Mouse (Mus musculus) gastrocnemius, postnatal 25 days (tissue): Measurements from ENCODE around the gene Inava. TPM values are rescaled to one million over a fixed set of nuclear protein-coding genes. Genes with fewer than 3 reads are reported as not detected.

ENCODE experiments used
- DNase-seq: peaks from one replicate; pipeline ENCODE4 v3.0.0; 2022
- total RNA-seq, 2 experiments: library from RNA; stranded (reverse); gene quantifications; 1 replicate in 1 of 2; 2 replicates in 1 of 2; pipeline ENCODE4 v1.2.3; 2021

Inava gene
- total RNA-seq, 2 experiments from 2014 or later = not detected

DNA sequence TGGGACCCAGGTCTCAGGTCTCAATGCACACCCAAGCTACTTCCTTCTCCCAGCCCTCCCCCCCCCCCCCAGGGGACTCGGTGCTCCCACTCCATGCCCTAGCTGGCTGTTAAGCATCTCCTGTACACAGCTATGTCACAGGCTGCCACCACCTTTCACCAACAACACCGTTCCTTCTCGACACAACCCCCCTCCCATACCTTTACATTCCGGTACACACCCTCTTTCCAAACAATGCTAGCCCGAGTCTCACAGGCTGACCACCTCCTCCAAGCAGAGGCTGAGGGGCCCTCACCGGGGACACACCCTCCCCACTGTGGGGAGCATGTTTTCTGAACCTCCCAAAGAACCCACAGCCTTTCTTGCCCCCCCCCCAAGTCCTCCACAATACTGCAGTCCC is 2.5 kb downstream of the Inava start:
- DNase-seq = no peak

- DNase-seq = no peak
These were observed 3.9 kb downstream of the Inava start for GRCm38 (mm10) chr1:136230201-136230600.

DNA sequence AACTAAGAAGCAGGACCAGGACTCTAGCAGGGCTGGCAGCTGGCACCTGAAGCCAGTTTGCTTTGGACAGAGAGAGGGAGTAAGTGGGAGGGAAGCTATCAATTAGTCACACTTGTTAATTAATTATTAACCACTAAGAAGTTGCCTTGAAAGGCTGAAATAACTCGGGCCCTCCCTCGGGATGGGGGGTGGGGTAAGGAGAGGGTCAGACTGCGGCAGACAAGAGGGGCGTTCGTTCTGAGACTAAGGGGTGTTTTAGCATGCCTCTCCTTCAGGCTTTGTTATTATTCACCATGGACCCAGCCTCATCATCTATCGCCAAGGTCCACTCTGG is 5.1 kb downstream of the Inava start:
- no peak for DNase-seq

DNA sequence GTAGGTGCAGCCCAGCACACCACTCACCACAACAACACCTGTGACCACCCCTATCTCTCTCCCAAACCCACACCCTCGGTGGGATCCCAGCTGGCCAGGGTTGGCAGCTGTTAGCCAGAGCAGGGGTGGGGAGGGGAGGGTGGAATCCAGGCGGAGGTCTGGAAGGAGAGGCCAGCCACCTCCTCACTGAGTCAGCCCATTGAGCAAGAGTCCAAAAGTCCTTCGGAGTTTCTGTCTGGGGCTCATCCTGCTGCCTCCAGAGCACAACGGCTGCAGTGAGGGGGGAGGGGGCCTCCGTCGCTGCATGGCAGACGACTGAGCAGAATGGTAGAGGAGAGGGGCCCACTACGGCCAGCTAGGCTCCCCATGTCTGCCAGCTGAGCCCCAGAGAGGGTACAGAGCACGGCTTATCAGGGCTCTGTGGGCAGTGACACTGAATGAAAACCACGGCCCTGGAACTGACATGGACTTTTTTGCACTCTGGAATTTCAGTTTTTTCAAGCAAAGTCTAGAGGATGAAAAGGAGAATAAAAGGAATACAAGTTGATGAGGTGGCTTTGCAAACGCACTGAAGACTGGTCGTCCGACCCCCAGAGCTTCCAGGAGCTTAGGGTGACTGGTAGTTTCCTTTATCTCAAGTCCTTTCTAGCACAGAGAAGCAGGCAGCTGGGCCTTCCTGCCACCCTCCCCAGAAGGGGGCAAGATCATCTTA is 5.6 kb downstream of the Inava start:
- DNase-seq = no peak

GRCm38 (mm10) chr1:136227870-136228269 is 6.2 kb downstream of the Inava start:
- no peak for DNase-seq

DNA sequence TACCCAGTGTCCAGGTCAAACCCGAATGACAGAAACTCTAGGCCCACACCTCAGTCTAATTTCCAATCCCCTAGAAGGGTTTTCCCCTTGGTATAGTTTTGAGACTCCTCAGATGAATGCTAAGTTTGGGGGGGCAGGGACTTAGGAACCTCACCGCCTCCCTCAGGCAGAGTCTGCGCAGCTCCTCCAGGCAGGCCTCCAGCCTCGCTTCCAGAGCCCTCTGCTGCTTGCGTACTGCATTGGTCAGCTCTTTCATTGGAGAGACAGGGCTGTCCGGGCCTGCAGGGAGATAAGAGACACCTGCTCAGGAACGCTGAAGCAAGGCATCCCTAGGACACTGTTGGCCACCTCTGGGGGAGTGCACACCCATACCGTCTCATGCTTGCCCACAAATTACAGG is 7.4 kb downstream of the Inava start:
- DNase-seq = no peak

DNA sequence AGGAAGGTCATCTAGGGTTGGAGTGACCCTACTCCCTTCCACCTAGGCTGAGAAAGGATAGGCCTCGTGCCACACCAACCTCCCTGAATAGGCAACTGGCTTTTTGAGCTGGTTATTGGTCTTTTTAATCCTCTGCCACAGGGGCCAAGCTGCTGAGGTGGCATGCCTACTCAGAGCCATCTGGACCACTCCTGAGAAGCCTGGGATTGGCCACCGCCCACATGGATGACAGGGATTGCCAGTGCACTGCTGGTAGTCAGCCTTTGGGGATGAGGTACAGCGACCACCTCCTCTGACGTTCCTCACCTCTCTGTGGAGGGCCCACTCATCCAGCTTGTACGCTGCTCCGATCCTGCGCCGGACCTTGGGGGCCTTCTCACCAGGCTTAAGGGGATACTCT is 8.2 kb downstream of the Inava start:
- no peak for DNase-seq

GRCm38 (mm10) chr1:136223758-136224342 is 10.2 kb downstream of the Inava start:
- no peak for DNase-seq

GRCm38 (mm10) chr1:136222386-136222785 is 11.7 kb downstream of the Inava start:
- no peak for DNase-seq

DNA sequence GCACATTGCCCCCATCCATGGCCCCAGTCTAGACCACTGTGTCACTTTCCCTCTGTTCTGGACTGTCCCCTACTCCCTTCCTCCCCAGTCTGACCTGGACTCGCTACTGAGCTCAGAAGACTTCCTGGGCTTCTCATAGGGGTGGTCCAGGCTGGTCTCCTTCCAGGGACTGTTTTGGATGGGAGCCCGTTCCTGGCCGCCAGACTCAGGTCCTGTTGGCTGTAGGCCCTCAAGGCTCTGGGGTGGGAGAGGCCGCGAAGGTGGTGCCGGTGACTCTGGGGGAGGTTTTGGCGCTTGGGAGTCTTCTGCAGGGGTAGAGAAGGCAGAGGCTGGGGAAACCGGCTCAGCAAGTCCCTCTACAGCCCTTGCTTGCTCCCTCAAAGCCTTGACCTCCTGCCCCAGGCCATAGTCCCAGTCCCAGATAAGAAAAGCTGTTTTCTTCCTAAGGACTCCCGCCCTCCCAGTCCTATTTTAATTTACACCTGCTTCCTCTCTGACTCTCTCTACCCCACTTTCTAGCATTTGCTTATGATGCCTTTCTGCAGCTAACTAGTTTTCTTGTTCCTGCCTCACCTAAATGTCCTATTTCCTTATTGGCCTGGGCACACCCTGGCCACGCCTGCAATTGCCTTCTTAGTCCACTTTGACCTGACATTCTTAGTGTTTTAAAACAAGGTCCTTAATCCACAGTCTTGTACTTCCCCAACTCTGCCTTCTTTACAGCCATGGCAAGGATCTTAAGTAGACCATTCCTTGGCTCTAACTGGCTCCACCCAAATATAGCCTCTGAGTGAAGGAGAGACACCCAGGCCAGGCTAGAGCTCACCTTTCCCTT is 13.8 kb downstream of the Inava start:
- no peak for DNase-seq

DNA sequence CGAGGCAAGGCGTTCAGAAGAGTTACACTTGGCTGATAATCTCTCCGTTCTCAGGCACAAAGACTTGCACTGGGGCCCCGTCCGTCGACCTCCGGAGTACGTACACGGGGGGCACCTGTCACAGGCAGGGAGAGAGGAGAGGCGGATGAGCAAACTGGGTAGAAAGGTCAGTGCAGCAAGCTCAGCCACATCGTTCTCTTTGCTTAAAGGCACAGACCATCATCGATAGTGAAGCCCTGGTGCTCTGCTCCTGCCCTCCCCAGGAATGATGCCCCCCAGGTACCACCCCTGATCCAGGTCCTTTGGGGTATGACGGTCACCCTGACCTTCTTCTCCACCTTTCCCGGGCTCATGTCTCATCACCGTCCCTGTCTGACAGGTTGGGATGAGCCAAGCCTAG is 19.8 kb downstream of the Inava start:
- no peak for DNase-seq

GRCm38 (mm10) chr1:136212803-136213202 is 21.3 kb downstream of the Inava start, which contains the start of gene Mroh3:
Gene Mroh3, minus strand, starts transcription at chr1:136212828.
- no peak for DNase-seq

- DNase-seq = no peak
These were observed 44.0 kb downstream of the Inava start for GRCm38 (mm10) chr1:136190033-136190432.

GRCm38 (mm10) chr1:136179511-136180001 is 54.5 kb downstream of the Inava start:
- no peak for DNase-seq

- no peak for DNase-seq
These were observed 55.3 kb downstream of the Inava start for GRCm38 (mm10) chr1:136178741-136179140.

GRCm38 (mm10) chr1:136177085-136177484 is 57.0 kb downstream of the Inava start:
- DNase-seq = no peak

DNA sequence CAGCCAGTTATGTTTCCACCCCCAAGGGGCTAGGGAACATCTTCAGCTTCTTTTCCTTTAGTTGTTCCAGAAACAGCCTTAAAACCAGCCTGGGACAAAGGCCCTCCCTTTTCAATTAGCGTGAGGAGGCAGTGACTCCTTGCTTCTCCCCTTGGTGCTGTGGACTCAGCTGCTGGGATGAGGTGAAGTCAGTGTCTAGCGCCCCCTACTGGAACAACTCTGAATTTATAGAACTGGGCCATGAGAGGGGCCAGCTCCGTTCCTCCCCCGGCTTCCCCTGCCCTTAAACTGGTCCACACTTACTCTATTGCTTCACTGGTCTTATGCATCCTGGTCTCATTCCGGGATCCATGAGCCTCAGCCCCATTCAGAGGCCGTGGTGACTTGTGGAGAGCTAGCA is 58.9 kb downstream of the Inava start:
- no peak for DNase-seq

GRCm38 (mm10) chr1:136174101-136174606 is 59.9 kb downstream of the Inava start:
- DNase-seq = no peak

GRCm38 (mm10) chr1:136172696-136173095 is 61.4 kb downstream of the Inava start:
- no peak for DNase-seq

DNA sequence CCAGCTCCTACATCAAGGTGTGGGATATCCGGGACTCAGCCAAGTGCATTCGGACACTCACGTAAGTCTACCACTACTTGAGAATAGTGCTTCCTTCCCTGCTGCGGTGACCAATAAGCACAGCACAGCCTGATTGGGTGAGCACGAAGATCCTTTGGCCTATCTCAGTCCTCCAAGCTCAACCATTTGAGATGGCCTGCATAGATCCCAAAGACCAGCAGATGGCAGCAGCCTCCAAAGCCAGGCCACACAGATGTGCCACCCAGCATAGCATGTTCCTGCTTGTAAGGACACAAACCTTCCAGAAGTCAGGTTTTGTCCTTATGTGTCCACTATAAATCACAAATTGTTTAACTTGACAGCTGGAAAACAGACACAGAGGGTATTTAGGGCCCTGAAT is 64.0 kb downstream of the Inava start:
- DNase-seq = peak; percentile 57

GRCm38 (mm10) chr1:136167657-136168056 is 66.4 kb downstream of the Inava start:
- no peak for DNase-seq

GRCm38 (mm10) chr1:136165436-136165835 is 68.6 kb downstream of the Inava start:
- DNase-seq = no peak
